Mouse (Mus musculus): ENCODE data around the gene Gfer.

DNA sequence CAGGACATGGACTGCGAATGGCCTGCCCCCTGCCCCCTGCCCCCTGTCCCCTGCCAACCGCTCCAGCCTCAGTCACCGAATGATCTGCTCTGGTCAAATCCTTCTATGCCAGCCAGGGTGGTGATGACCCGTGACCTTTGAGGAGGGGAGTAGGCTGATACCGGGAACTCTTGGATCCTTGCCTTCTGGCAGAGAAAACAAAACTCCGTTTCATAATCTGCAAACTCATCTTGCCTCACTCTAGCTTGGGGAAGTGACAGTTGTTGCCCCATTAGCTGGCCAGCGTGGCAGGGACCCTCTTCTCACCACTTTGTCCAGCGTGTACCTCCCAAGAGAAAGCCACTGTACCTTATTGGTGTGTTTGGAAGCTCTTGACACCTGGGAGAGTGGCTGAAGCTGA is 46.4 kb upstream of the Gfer start:
- TF ChIP-seq CTCF (conservative IDR thresholded peaks at IDR 0.05; ENCODE audit: insufficient read depth, insufficient read length, low read depth, low read length) (no peak), POLR2A (IDR thresholded peaks at IDR 0.05; ENCODE audit: low read depth, low read length) (no peak)
